Comparison of ENCODE assay signal across 8 mouse cellular contexts in the genomic region with DNA sequence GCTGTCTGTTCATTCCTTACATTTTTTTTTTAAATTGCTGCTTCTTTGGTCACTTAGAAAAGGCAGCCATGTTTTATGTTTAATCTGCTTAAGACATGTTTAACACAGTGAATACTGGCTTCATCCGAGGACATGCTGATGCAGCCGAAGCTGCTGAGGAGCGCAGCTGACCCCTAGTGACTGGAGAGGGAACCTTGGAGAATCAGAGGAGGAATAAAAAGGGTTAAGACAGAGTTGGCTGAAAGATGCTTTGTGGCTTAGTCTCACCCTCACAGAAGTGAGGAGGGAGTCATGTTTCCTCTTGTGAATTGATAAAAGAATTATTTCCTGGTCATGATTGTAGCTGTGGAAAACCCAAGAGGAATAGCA. TPM values are rescaled to one million over a fixed set of nuclear protein-coding genes. Genes with fewer than 3 reads are reported as not detected.
DNase-seq lines count a peak whose midpoint lies in the region; ATAC-seq and TF ChIP-seq lines count a peak whose summit lies in the region.

No protein-coding gene starts in this region.

- no peaks in the 10 kb centered on the region for H3K36me3 ChIP-seq in ES-Bruce4 (ENCODE audit: control insufficient read depth, insufficient read depth, low read length, poor library complexity, severe bottlenecking)
- no peaks in the 10 kb centered on the region for H3K36me3 ChIP-seq in hindbrain, embryonic 13.5 days

- H3K4me3 ChIP-seq in ES-Bruce4 (ENCODE audit: low read depth, low read length) = no peak overlapping the region
- no peak overlapping the region for H3K4me3 ChIP-seq in hindbrain, embryonic 13.5 days

- H3K4me2 ChIP-seq in hindbrain, embryonic 13.5 days = no peak overlapping the region

- TF ChIP-seq EP300 in ES-Bruce4 (IDR thresholded peaks at IDR 0.05; ENCODE audit: insufficient read depth, low read depth, low read length) = no peak

- H3K9me3 ChIP-seq in ES-Bruce4 (replicated peaks; ENCODE audit: control insufficient read depth, insufficient read depth, low read length, poor library complexity, severe bottlenecking) = no peaks in the 10 kb centered on the region
- no peaks in the 10 kb centered on the region for H3K9me3 ChIP-seq in hindbrain, embryonic 13.5 days

- TF ChIP-seq CTCF in ES-Bruce4 (IDR thresholded peaks at IDR 0.05; ENCODE audit: low read depth, low read length) = peak; percentile 41

- intact Hi-C loops in left cerebral cortex, postnatal 4 days (cut with DNase I) = no loop called here

- no peak for TF ChIP-seq POLR2A in ES-Bruce4 (IDR thresholded peaks at IDR 0.05; ENCODE audit: insufficient read depth, low read length)

- WGBS in hindbrain, embryonic 13.5 days = 28% methylated on average over 3 of the region's 3 CpGs

- H3K9ac ChIP-seq in ES-Bruce4 (ENCODE audit: low read depth, poor library complexity, severe bottlenecking) = no peak overlapping the region
- no peak overlapping the region for H3K9ac ChIP-seq in hindbrain, embryonic 13.5 days

- ATAC-seq in hindbrain, embryonic 13.5 days (ENCODE audit: low FRiP score) = peak; percentile 72; the same call in 1 of the 2 replicates

- H3K27ac ChIP-seq in ES-Bruce4 (ENCODE audit: insufficient read depth, low read length) = no peak overlapping the region
- no peak overlapping the region for H3K27ac ChIP-seq in hindbrain, embryonic 13.5 days

- H3K4me1 ChIP-seq in ES-Bruce4 (ENCODE audit: control insufficient read depth, insufficient read depth, low read length) = no peaks in the 10 kb centered on the region
- H3K4me1 ChIP-seq in hindbrain, embryonic 13.5 days (replicated peaks) = peaks cover 16% of the 10 kb centered on the region

- peak; percentile 61 for DNase-seq in left cerebral cortex, postnatal 4 days
- no peak for DNase-seq in left cerebral cortex, adult 11 months (ENCODE audit: low spot score)
- DNase-seq in cerebellum, postnatal 10 days = peak; percentile 80 to 83
- peak; percentile 26 for DNase-seq in lung, postnatal 14 days
- peak; percentile 51 for DNase-seq in testis, postnatal 10 days (ENCODE audit: low spot score)
- no peak for DNase-seq in adrenal gland, adult 8-10 months

- H3K27me3 ChIP-seq in ES-Bruce4 (ENCODE audit: control insufficient read depth, insufficient read depth, low read length, poor library complexity, severe bottlenecking) = no peaks in the 10 kb centered on the region
- H3K27me3 ChIP-seq in hindbrain, embryonic 13.5 days = no peaks in the 10 kb centered on the region

RNA-seq across cellular contexts. Expression of a gene that starts 28.5 kb away (rescaled TPM):
- 10 to 100 TPM; 12.7 to 14.1 TPM for total RNA-seq in left cerebral cortex, postnatal 4 days (2021)
- 19.5 and 23.1 TPM in 2 replicates for polyA plus RNA-seq in ES-Bruce4 (2011; ENCODE audit: insufficient read depth, insufficient read length, low read depth, missing spikeins)
- 7.0 and 10.9 TPM in 2 replicates for polyA plus RNA-seq in hindbrain, embryonic 13.5 days (2015; fragmentation: Nextera tagmentation; extraction: Ambion mirVana)
- 10 to 100 TPM; 13.6 to 21.7 (median 16.8) TPM for total RNA-seq in adrenal gland, adult 8-10 months (2022)

Comparison
In these comparisons a context has a peak if more than half of its experiments do, and no peak if none do; other contexts are left out.
1. DNase-seq: peak in left cerebral cortex, postnatal 4 days (single experiment), cerebellum, postnatal 10 days (2 of 2), lung, postnatal 14 days (single experiment) and testis, postnatal 10 days (single experiment); none in left cerebral cortex, adult 11 months (single experiment) and adrenal gland, adult 8-10 months (single experiment).